Mouse (Mus musculus) intestine, postnatal 0 days (tissue): ENCODE data around the gene C1rl. TPM values are rescaled to one million over a fixed set of nuclear protein-coding genes. Genes with fewer than 3 reads are reported as not detected.

Source experiments
- ATAC-seq: fragments of 200-750 bp; cut with Nextera tagmentation; 2 replicates; pipeline ENCODE4 v1.8.0; 2017; ENCODE audit warnings: mild to moderate bottlenecking, moderate TSS enrichment, moderate library complexity
- H3K27ac ChIP-seq: fragments of 300-500 bp; sonication (generic); 2 replicates; pipeline ENCODE4 v1.5.1; 2014; ENCODE audit warnings: mild to moderate bottlenecking, low read depth, low read length, moderate library complexity
- H3K27me3 ChIP-seq: fragments of 300-500 bp; sonication (generic); replicated peaks from 2 replicates; pipeline ENCODE4 v1.6.1; 2014; ENCODE audit warnings: low read length, mixed read lengths; ENCODE audit not compliant: control insufficient read depth, insufficient read depth
- H3K36me3 ChIP-seq: fragments of 300-500 bp; sonication (generic); 2 replicates; pipeline ENCODE4 v1.6.1; 2014; ENCODE audit warnings: mild to moderate bottlenecking, moderate library complexity; ENCODE audit not compliant: control insufficient read depth, insufficient read depth
- H3K4me1 ChIP-seq: fragments of 300-500 bp; sonication (generic); replicated peaks from 2 replicates; pipeline ENCODE4 v1.6.1; 2014; ENCODE audit warnings: antibody characterized with exemption, low read length, mixed read lengths; ENCODE audit not compliant: control insufficient read depth, insufficient read depth
- H3K4me2 ChIP-seq: fragments of 300-500 bp; sonication (generic); replicated peaks from 2 replicates; pipeline ENCODE4 v1.6.1; 2014; ENCODE audit warnings: low read depth, mild to moderate bottlenecking, moderate library complexity
- H3K4me3 ChIP-seq: fragments of 300-500 bp; sonication (generic); 2 replicates; pipeline ENCODE4 v1.5.1; 2014; ENCODE audit warnings: low read depth, low read length
- H3K9ac ChIP-seq: fragments of 300-500 bp; sonication (generic); 2 replicates; pipeline ENCODE4 v1.6.1; 2014; ENCODE audit warnings: mild to moderate bottlenecking, low read depth, low read length
- H3K9me3 ChIP-seq: fragments of 300-500 bp; sonication (generic); 2 replicates; pipeline ENCODE4 v1.6.1; 2016; ENCODE audit warnings: mixed run types; ENCODE audit not compliant: control insufficient read depth
- CTCF ChIP-seq: sonication (generic); IDR thresholded peaks from 2 replicates; pipeline ENCODE4 v1.5.1; 2016; ENCODE audit warnings: low read depth, mild to moderate bottlenecking, control low read depth, antibody characterized with exemption, moderate library complexity
- WGBS: fragments of 180-500 bp; shearing (Covaris S2); extraction: QIAGEN DNeasy Blood & Tissue Kit; methylation state at CpG from one replicate; pipeline ENCODE4 v1.1.7; 2014; 5-methylcytosine and 5-hydroxymethylcytosine counted together
- polyA plus RNA-seq: library from polyadenylated mRNA; unstranded; fragments of >200 nt; fragmentation: Nextera tagmentation; extraction: Ambion mirVana; gene quantifications from 2 replicates; pipeline ENCODE4 v1.2.1, GENCODE M21; 2015

The C1rl gene
- polyA plus RNA-seq, 1 experiment from 2014 or later = 1.9 TPM

GRCm38 (mm10) chr6:124448959-124449667 lies 43.8 kb upstream of the C1rl start:
- no peaks in the 10 kb centered on the region for H3K9me3 ChIP-seq
- no peaks in the 10 kb centered on the region for H3K36me3 ChIP-seq
- H3K27ac ChIP-seq = no peak overlapping the region
- no peaks in the 10 kb centered on the region for H3K4me1 ChIP-seq
- WGBS = 89% methylated on average over 16 of the region's 16 CpGs
- H3K4me2 ChIP-seq = no peak overlapping the region
- no peak overlapping the region for H3K4me3 ChIP-seq
- no peak overlapping the region for H3K9ac ChIP-seq
- ATAC-seq = no peak
- TF ChIP-seq CTCF = no peak
- no peaks in the 10 kb centered on the region for H3K27me3 ChIP-seq

- no peak overlapping the region for H3K9ac ChIP-seq
- no peaks in the 10 kb centered on the region for H3K36me3 ChIP-seq
- H3K4me3 ChIP-seq = no peak overlapping the region
- H3K9me3 ChIP-seq = no peaks in the 10 kb centered on the region
- H3K27me3 ChIP-seq = no peaks in the 10 kb centered on the region
- H3K27ac ChIP-seq = no peak overlapping the region
- no peak for ATAC-seq
- no peak overlapping the region for H3K4me2 ChIP-seq
- 81% methylated on average over 18 of the region's 18 CpGs for WGBS
- no peak for TF ChIP-seq CTCF
- no peaks in the 10 kb centered on the region for H3K4me1 ChIP-seq
Measured at GRCm38 (mm10) chr6:124449668-124450383, 43.1 kb upstream of the C1rl start.

GRCm38 (mm10) chr6:124451995-124452394 lies 40.9 kb upstream of the C1rl start:
- Histone ChIP-seq H3K9ac (no peak overlapping the region), H3K27me3 (no peaks in the 10 kb centered on the region), H3K4me1 (no peaks in the 10 kb centered on the region), H3K36me3 (no peaks in the 10 kb centered on the region), H3K27ac (no peak overlapping the region), H3K4me2 (no peak overlapping the region), H3K9me3 (no peaks in the 10 kb centered on the region), H3K4me3 (no peak overlapping the region)
- 0 out of 2 replicates have a peak, but pooled peaks have one; percentile 42 for ATAC-seq
- WGBS = 63% methylated on average over 3 of the region's 3 CpGs
- no peak for TF ChIP-seq CTCF

GRCm38 (mm10) chr6:124453756-124454155 lies 39.2 kb upstream of the C1rl start:
- no peak for TF ChIP-seq CTCF
- H3K4me2 ChIP-seq = no peak overlapping the region
- H3K27me3 ChIP-seq = no peaks in the 10 kb centered on the region
- H3K27ac ChIP-seq = no peak overlapping the region
- no peak overlapping the region for H3K9ac ChIP-seq
- no peak for ATAC-seq
- no peaks in the 10 kb centered on the region for H3K4me1 ChIP-seq
- no peak overlapping the region for H3K4me3 ChIP-seq
- no peaks in the 10 kb centered on the region for H3K9me3 ChIP-seq
- H3K36me3 ChIP-seq = no peaks in the 10 kb centered on the region
- 45% methylated on average over 4 of the region's 4 CpGs for WGBS

GRCm38 (mm10) chr6:124456243-124456642 lies 36.7 kb upstream of the C1rl start:
- H3K4me2 ChIP-seq = no peak overlapping the region
- no peak for ATAC-seq
- H3K4me1 ChIP-seq = no peaks in the 10 kb centered on the region
- no peaks in the 10 kb centered on the region for H3K9me3 ChIP-seq
- H3K36me3 ChIP-seq = no peaks in the 10 kb centered on the region
- 90% methylated on average over 5 of the region's 5 CpGs for WGBS
- H3K4me3 ChIP-seq = no peak overlapping the region
- H3K27ac ChIP-seq = no peak overlapping the region
- no peak overlapping the region for H3K9ac ChIP-seq
- no peaks in the 10 kb centered on the region for H3K27me3 ChIP-seq
- no peak for TF ChIP-seq CTCF

GRCm38 (mm10) chr6:124457827-124458226 lies 35.1 kb upstream of the C1rl start:
- Histone ChIP-seq H3K4me1 (no peaks in the 10 kb centered on the region), H3K36me3 (no peaks in the 10 kb centered on the region), H3K4me2 (no peak overlapping the region), H3K27ac (no peak overlapping the region), H3K27me3 (no peaks in the 10 kb centered on the region), H3K9me3 (no peaks in the 10 kb centered on the region), H3K4me3 (no peak overlapping the region), H3K9ac (no peak overlapping the region)
- WGBS = 93% methylated on average over 5 of the region's 5 CpGs
- ATAC-seq = no peak
- no peak for TF ChIP-seq CTCF
